Mouse (Mus musculus) kidney, adult 2 months (tissue): ENCODE data around the gene Wdr6. TPM values are rescaled to one million over a fixed set of nuclear protein-coding genes. Genes with fewer than 3 reads are reported as not detected.

Experiments
- DNase-seq: peaks from one replicate; pipeline ENCODE4 v3.0.0; 2021
- H3K27ac ChIP-seq: fragments of 200-500 bp; 2 replicates; pipeline ENCODE4 v1.5.1; 2012; ENCODE audit warnings: low read depth, low read length, control low read depth, inconsistent platforms; ENCODE audit not compliant: insufficient read depth
- H3K27me3 ChIP-seq: fragments of 200-500 bp; replicated peaks from 2 replicates; pipeline ENCODE4 v1.6.1; 2012; ENCODE audit warnings: mild to moderate bottlenecking, moderate library complexity, low read length, inconsistent platforms; ENCODE audit not compliant: control insufficient read depth, insufficient read depth
- H3K36me3 ChIP-seq: fragments of 200-500 bp; 2 replicates; pipeline ENCODE4 v1.6.1; 2012; ENCODE audit warnings: mild to moderate bottlenecking, moderate library complexity, low read length, inconsistent platforms; ENCODE audit not compliant: control insufficient read depth, insufficient read depth
- H3K4me1 ChIP-seq: fragments of 200-500 bp; 2 replicates; pipeline ENCODE4 v1.6.1; 2011; ENCODE audit warnings: low read length; ENCODE audit not compliant: control insufficient read depth, insufficient read depth
- H3K4me3 ChIP-seq: fragments of 200-500 bp; 2 replicates; pipeline ENCODE4 v1.5.1; 2011; ENCODE audit warnings: mild to moderate bottlenecking, low read depth, low read length, control low read depth; ENCODE audit not compliant: insufficient read depth
- CTCF ChIP-seq: fragments of 200-500 bp; conservative IDR thresholded peaks from 2 replicates; pipeline ENCODE4 v1.5.1; 2011; ENCODE audit warnings: low read depth, mild to moderate bottlenecking, control low read depth, low read length, moderate library complexity, mixed read lengths; ENCODE audit not compliant: insufficient read depth, insufficient read length
- POLR2A ChIP-seq: fragments of 200-500 bp; IDR thresholded peaks from one replicate; pipeline ENCODE4 v1.6.1; 2011; ENCODE audit warnings: low read depth, low read length, control low read depth
- WGBS: fragments of 180-500 bp; shearing (Covaris S2); methylation state at CpG from one replicate; pipeline ENCODE4 v1.1.7; 2018; 5-methylcytosine and 5-hydroxymethylcytosine counted together
- polyA plus RNA-seq: library from polyadenylated mRNA; depleted of rRNA; stranded (reverse); fragments of >200 nt; gene quantifications from 2 replicates; pipeline ENCODE4 v1.2.3, GENCODE M21; 2012

Wdr6 gene
- polyA plus RNA-seq, 1 experiment, result 31.0 TPM

DNA sequence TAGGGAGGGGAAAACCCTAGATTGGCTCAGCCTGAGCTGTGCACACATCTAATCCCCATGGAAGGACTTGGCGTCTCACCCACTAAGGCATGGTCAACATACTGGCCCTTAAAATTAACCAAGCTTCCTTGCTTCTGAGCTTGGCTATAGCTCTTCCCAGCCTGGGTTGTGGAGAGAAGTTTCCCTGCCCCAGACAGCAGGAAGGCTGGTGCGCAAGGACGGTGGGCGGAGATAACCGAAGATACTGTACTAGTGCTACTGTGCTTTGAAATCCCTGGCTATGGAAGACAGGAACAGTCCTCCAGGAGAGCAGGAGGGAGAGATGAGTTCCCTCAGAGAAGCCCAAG lies 778 bp upstream of the Wdr6 start:
- Histone ChIP-seq H3K4me1 (peaks cover 4% of the 10 kb centered on the region; the same call in 1 of the 2 replicates), H3K36me3 (no peaks in the 10 kb centered on the region), H3K4me3 (peak overlapping the region; percentile 83; the same call in 1 of the 2 replicates), H3K27ac (no peak overlapping the region; the same call in 1 of the 2 replicates), H3K27me3 (no peaks in the 10 kb centered on the region)
- no peak for DNase-seq
- WGBS, result 72% methylated on average over 5 of the region's 5 CpGs
- TF ChIP-seq POLR2A, result no peak
- TF ChIP-seq CTCF, result no peak

GRCm38 (mm10) chr9:108577934-108578544 lies 500 bp downstream of the Wdr6 start:
- Histone ChIP-seq H3K4me1 (peaks cover 4% of the 10 kb centered on the region; the same call in 1 of the 2 replicates), H3K4me3 (peak overlapping the region; percentile 83), H3K27ac (peak overlapping the region; percentile 66), H3K27me3 (no peaks in the 10 kb centered on the region), H3K36me3 (no peaks in the 10 kb centered on the region)
- TF ChIP-seq CTCF (no peak), POLR2A (no peak)
- DNase-seq, result peak; percentile 49
- under 1% methylated on average over 24 of the region's 24 CpGs for WGBS

GRCm38 (mm10) chr9:108577025-108577424 lies 1.5 kb downstream of the Wdr6 start:
- H3K4me3 ChIP-seq, result no peak overlapping the region
- H3K27ac ChIP-seq, result no peak overlapping the region
- WGBS, result 58% methylated on average over 6 of the region's 6 CpGs
- TF ChIP-seq POLR2A (no peak), CTCF (no peak)
- H3K36me3 ChIP-seq, result no peaks in the 10 kb centered on the region
- no peak for DNase-seq
- no peaks in the 10 kb centered on the region for H3K27me3 ChIP-seq
- peaks cover 4% of the 10 kb centered on the region; the same call in 1 of the 2 replicates for H3K4me1 ChIP-seq

DNA sequence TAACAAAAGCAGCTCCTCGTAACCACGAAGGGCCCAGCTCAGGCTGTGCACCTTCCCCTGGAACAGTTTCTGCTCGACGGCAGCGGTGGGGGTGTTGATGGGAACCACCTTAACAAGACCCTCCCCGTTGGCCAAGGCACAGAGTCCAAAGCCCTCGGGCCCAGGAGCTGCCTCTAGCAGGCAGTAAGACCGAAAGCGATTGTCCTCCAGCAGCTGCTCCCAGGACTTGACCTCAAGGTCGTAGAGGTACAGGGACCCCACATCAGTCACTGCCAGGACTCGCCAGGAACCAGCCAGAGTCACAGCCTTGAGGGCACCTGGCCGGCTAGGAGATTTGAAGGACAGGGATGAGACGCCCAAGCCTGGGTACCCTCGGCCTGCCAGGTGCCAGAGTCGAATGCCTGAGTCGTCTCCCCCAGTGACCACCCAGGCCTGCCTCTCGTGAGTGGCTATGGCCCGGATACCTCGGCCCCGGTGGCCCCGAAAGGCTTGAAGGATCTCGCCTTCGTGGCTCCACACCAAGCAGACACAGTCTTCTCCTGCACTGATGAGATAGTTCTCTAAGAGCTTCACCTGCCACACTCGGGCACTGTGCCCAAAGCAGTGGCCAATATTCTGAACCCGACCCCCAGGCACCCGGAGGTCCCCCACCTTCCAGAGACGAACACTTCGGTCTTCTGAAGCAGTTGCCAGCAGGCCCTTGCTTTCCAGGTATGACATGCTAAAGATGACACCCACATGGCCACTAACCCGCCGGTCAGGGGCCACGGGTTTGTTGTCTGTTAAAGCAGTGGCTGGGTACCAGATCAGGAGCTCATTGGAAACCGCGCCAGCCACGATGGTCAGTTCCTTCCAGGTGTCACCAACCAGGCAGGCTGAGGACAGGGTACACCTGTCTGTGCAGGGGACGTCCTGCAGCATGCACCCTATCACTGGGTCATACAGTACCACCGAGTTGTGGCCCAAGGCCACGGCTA lies 2.9 kb downstream of the Wdr6 start:
- TF ChIP-seq POLR2A (no peak), CTCF (no peak)
- no peak overlapping the region for H3K27ac ChIP-seq
- WGBS, result 80% methylated on average over 37 of the region's 37 CpGs
- no peak overlapping the region for H3K4me3 ChIP-seq
- no peaks in the 10 kb centered on the region for H3K27me3 ChIP-seq
- peaks cover 4% of the 10 kb centered on the region; the same call in 1 of the 2 replicates for H3K4me1 ChIP-seq
- H3K36me3 ChIP-seq, result no peaks in the 10 kb centered on the region
- DNase-seq, result no peak

- no peaks in the 10 kb centered on the region for H3K36me3 ChIP-seq
- TF ChIP-seq CTCF (no peak), POLR2A (no peak)
- no peak overlapping the region for H3K27ac ChIP-seq
- no peak overlapping the region for H3K4me3 ChIP-seq
- no peak for DNase-seq
- H3K4me1 ChIP-seq, result peaks cover 4% of the 10 kb centered on the region; the same call in 1 of the 2 replicates
- H3K27me3 ChIP-seq, result no peaks in the 10 kb centered on the region
- 91% methylated on average over 12 of the region's 12 CpGs for WGBS
These were observed 3.6 kb downstream of the Wdr6 start for GRCm38 (mm10) chr9:108574921-108575320.

DNA sequence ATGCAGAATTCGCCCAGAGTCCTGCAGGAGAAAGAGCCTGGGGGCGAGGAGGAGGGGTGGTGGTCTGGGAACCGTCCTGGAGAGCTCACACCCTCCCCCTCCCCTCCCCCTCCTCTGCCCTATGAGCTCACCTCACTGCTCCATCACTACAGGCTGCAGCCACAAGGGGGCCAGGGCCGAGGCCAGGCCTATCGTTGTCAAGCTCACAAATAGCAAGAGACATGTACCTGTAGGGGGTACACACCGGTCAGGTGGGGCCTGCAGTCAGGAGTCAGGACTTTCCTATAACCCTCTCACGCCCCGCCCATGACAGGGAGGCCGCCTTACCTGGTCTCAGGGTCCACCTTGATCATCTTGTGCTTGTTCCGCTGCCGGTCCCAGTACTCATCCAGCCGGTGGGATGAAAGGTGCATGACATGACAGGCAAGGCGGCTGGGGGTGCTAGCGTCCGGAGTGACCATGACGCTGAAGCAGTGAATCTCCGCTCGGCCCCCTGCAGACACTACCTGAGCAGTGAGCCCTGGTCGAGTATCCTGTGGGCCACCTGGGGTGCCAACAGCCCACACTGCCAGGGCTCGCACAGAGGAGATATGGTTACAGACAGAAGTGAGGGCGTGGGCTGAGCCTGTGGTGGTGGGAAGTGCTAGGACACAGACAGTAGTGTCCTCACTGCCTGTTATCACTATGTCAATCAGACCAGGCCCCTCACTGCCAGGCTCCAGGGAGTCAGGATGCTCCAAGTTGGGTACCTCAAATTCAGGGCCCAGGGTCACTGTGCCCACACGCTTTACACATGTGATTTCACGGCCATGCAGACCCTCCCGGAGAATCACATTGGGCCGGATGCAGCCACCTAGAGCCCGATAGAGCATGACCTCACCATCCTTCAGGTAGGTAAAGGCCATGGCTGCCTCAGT lies 4.5 kb downstream of the Wdr6 start:
- WGBS, result 63% methylated on average over 26 of the region's 26 CpGs
- H3K27ac ChIP-seq, result no peak overlapping the region
- TF ChIP-seq CTCF (peak; percentile 62), POLR2A (no peak)
- no peaks in the 10 kb centered on the region for H3K36me3 ChIP-seq
- no peak overlapping the region for H3K4me3 ChIP-seq
- H3K27me3 ChIP-seq, result no peaks in the 10 kb centered on the region
- H3K4me1 ChIP-seq, result peaks cover 6% of the 10 kb centered on the region; the same call in 1 of the 2 replicates
- peak; percentile 65 for DNase-seq
